Mouse (Mus musculus) thymus, postnatal 10 days (tissue): ENCODE results near the gene Ddx49.

Experiments
- DNase-seq, 2 experiments: peaks; one replicate each; pipeline ENCODE4 v3.0.0; 2021; ENCODE audit warnings: low spot score in 2 of 2

Ddx49 gene

GRCm38 (mm10) chr8:70267674-70268073 lies 34.6 kb downstream of the Ddx49 start:
- DNase-seq = no peak

- DNase-seq = no peak
Observed at GRCm38 (mm10) chr8:70259043-70259442, 43.2 kb downstream of the Ddx49 start.

- no peak for DNase-seq
Observed at GRCm38 (mm10) chr8:70258600-70258999, 43.7 kb downstream of the Ddx49 start.

GRCm38 (mm10) chr8:70257456-70257855 lies 44.8 kb downstream of the Ddx49 start:
- no peak for DNase-seq

- no peak for DNase-seq
Observed at GRCm38 (mm10) chr8:70254628-70255027, 47.7 kb downstream of the Ddx49 start.

GRCm38 (mm10) chr8:70247841-70248240 lies 54.4 kb downstream of the Ddx49 start:
- DNase-seq = no peak

GRCm38 (mm10) chr8:70246622-70247021 lies 55.7 kb downstream of the Ddx49 start:
- no peak for DNase-seq
